Mouse (Mus musculus) embryo, embryonic 10.5 days (tissue): ENCODE measurements around the gene Rce1.

Experiments used
- DNase-seq: peaks from one replicate; pipeline ENCODE4 v3.0.0-alpha.2; 2015; ENCODE audit warnings: low spot score

Gene Rce1

DNA sequence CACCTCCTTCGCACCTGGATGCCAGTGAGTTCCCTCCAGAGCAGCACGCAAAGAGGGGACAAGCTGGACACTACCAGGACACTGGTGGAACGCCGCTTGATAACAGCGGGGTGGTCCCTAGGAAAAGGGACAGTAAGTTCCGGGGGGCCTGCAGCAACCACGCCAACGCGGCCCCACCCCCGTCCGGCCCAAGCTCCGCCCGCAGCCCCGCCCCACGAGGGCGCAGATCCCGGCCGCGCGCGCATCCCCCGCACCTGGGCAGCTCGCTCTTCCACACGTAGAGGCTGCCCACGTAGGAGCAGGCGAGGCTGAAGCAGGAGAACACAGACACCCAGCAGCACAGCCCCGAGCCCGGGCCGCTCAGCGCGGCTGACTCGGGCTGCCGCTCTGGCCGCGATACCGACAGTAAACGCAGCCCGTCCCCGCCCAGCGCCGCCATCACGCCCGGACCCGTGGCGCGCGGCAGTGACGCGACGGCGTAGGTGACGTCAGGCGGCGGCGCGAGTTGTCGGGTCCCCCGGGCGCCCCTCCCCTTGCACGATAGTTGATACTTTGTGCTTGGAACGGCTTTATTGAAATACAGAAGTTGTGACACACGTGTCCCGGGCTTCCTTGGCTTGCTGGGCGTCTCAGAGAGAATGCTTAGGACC, at the start of gene Rce1:
Rce1 (minus strand) TSS at position 463 of the 650 bp plus-strand sequence.
- peak; percentile 93 for DNase-seq

DNA sequence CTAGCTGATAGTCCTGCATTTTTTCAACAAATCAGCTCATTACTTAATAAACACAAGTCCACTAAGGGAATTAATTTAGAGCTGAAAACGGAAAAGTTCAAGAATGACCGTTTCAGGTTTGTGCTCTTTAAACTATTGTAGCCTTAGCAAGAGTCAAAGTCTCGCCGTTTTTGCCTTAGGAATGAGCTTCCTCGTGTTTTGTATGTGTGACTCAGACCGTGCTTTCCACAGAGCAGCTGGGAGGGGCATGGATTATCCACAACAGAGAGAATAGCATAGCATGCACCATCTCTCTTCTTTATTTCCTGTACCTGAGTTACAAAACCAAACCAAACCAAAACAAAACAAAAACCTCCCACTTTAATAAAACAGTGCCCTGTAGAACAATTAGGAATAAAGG, 47.0 kb upstream of the Rce1 start:
- no peak for DNase-seq

DNA sequence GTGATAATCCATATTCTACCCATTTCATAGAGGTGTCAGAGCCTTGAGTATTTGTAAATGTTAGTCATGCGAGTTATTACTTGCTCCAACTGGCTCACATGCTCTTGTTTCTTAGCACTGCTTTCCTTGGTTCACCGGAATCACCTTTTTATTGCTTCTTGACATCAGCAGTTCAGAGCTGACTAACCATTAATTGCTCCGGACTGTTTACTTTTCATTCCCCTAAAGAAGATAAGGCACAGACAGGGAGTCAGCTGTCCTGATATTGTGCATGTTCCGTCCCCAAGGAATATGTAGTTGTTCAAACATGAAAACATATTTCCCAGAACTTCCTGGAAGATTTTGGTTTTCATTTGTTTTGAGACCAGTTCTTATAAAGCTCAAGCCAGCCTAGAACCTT, 45.3 kb upstream of the Rce1 start:
- no peak for DNase-seq

DNA sequence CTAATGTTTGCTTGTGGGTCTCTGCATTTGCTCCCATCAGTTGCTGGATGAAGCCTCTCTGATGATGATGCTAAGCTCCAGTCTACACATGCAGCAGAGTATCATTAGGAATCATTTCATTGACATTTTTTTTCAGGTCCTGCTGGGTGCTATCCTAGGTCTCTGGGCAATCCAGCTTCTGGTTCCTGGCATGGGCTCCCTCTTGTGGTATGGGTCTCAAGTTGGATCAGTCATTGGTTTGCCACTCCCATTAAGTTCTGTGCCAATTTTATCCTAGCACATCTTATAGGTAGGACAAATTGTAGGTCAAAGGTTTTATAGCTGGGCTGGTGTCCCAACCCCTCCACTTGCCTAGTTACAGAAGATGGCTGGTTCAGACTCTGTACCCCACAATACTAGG, 41.4 kb upstream of the Rce1 start:
- DNase-seq, result no peak

DNA sequence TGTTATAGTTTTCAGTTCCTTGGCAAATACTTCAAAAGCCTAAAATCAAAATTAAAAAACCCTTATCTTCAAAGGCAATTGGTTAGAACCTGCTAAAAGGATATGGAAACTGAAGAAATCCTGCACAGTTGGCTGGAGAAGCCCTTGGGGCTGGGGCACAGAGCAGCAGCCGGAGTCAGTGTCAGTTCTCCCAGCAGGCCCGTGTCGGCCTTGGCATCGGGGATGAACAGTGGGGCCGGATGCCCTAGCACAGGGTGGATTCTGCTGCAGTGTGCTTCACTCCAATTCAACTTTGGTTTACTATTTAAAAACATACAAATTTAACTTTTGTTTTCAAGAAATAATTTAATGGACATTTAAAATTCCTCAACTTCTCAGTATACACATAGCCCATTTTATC, 32.7 kb upstream of the Rce1 start:
- no peak for DNase-seq

DNA sequence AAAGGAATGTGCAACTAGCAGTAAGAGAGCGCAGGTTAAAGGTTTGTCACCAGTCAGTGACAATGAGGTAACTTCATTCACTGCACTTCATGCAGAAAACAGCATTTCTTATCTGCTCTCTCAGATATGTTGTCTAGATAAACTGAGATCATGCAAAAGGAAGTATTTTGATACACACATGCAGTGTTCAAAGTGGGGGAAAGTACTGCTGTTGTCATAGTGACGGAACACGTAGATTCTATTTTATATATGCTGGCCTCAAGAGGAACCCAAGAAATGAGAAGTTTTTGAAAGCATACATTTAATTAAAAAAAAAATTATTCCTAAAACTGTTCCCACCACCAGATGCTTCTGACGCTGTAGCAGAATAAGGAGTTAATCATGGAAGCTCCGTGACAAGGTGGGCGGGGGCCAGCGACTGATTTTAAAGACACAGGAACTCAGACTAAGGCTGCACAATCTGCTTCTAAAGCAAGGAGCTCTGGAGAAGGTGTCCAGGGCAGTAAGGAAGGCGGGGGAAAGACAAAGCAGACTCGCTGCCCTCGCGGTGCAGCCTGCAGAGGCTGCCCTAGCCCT, 21.6 kb upstream of the Rce1 start:
- DNase-seq, result no peak

DNA sequence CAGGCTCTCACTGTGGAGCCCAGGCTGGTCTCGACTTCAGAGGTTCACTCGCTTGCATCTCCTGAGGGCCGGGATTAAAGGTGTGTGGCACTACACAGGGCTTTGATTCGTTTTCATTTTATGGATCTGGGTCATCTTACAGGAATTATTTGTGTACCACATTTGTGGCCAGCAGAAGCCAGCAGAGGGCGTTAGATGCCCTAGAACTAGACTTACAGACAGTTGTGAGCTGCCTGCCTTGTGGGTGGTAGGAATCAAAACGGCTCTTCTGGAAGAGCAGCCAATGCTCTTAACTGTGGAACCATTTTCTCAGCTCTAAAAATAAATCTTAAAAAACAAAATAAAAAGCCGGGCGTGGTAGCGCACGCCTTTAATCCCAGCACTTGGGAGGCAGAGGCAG, 18.8 kb upstream of the Rce1 start:
- peak; percentile 76 for DNase-seq

DNA sequence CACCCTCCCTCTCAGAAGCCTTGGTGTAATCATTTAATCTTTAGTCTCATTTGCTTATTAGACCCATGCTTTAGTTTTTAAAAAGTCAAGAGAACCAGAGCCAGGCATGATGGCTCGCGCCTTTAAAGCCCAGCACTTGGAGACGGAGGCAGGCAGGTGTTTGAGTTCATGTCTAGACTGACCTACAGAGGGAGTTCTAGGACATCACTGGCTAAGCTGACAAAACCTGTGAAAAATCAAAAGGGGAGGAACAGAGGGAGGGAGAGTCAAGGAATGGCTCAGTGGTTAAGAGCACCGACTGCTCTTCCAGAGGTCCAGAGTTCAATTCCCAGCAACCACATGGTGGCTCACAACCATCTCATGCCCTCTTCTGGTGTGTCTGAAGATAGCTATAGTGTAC, 10.5 kb upstream of the Rce1 start:
- DNase-seq, result no peak

DNA sequence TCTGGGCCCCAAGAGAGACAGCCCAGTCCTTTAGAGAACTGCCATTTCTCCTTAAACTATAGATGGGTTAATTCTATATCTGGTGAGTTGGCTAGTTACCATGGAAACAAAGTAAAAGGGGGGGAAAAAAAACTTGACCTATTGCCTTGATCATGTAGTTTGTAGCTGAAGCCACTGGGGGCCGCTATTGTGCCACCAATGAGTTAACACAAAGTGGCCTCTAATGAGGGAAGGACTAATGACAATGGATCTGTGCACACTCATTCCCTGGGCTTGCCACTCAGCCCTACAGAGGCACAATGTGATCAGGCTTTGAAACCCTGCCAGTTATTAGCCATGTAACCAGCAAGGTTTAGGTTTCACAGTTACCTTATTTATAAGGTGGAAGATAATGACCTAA, 3.4 kb upstream of the Rce1 start:
- peak; percentile 90 for DNase-seq

DNA sequence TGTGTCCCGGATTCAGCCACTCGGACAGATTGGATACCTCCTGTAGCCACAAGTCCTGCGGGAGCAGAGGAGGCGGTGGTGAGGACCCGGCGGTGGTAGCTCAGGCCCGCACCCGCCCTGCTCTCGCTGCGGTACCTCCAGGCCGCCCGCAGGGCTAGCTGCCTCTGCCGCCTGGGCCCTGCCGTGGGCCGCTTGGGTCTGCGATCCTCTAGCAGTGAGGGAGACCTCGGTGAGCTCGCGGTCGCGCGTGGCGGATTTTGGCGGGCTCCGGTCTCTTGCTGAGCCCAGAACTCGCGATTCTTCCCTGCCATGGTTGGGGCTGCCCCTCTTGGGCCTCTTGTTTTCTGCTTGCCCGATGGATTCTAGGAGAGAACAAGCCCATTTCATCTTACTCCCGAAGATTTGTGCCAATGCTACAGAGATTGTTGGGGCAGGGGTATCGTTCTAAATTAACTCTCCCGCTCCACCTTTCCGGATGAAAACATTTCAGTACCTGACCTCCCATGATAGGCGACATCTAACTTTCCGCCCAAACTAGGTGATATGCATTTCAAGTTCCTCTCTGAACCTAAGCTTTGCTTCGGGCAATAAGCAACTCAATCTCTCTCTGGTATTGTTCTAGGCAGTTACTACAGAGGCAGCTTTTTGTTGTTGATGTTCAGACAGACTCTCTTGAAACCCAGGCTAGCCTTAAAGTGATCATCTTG, 541 bp upstream of the Rce1 start:
- peak; percentile 56 for DNase-seq

DNA sequence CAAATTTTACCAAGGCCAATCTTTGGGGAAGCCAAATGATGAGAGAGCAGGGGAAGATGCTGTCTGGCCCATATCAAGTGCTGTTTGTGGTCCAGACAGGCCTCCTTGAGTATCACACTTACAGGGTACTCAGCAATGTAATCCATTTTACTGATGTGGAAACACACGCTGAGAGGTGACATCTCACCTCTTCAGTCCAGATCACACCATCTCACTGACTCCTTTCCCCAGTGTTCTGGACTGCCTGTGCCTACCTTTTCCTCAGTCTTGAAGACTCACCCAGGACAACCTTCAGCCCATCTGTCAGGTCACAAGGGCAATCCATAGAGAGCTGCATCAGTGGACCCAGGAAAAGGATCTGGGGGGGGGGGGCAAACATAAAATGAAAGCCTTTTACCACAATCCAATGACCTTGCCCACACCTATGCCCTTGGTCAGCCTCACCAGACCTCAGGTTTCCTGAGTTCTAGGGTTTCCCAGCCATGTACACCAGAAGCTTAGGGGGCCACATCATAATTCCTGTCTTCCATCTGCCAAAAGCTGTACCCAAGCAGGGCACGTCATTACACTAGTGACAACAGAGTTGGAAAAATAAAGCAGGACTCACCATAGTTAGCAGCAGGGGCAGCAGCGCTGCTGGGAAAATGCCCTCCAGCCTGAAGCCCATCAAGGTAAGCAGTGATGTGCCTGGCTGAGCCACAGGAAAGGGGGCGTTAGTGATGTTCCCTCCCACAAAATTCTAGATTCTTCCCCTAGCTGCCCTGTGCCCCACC, 849 bp downstream of the Rce1 start:
- no peak for DNase-seq

DNA sequence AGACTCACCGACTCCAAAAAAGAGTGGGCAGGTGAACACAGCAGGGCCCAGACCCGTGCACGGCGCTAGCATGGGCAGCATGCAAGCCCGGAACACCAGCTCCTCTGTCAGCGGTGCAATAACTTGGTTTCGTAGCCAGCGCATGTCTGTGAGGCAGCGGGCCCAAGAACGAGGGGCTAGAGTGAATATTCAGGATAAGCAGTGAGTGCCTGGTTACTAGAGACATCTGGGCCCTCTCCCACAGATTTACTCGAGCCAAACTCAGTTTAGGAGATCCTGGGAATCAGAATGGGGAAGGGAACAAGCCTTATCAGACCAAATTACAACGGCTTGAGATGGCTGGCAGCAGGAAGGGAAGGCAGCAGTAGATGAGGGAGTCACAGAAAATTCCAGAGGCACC, 1.4 kb downstream of the Rce1 start:
- no peak for DNase-seq

DNA sequence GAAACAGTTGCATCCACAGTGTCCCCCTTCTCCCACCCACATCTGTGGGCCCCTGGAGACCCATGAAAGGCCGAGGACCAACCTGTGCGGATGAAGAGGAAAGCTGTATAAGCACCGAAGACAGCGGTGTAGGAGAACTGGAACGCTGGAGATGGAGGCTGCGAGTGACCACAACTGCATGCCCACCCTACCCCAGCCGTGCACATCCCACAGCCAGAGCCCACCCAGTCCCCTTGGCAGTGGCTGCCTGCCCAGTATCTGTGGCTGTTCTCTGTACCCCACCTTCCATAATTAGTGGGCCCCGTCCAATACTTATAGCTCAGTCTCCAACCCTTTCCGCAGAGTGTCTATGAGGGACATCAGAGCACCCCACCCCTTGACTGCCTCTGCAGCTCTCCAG, 2.0 kb downstream of the Rce1 start:
- no peak for DNase-seq

DNA sequence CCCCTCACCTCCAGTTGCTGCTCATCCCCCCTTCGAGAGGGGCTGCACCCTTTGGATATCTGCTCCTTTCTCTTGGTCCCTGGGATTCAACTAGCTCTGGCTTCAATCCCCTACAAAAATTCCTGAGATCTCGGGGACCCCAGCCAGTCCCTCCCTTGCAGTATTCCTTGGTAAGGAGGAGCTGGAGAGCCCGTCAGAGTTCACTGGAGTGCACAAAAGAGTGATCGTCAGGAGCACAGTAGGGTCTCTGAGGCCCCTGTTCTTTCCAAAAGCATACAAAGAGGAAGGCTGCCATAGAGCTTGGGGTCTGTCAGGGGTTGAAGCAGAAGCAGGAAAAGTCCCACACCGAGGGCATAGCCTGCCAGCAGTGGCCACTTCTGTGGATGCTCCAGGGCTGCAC, 2.7 kb downstream of the Rce1 start:
- DNase-seq, result no peak

DNA sequence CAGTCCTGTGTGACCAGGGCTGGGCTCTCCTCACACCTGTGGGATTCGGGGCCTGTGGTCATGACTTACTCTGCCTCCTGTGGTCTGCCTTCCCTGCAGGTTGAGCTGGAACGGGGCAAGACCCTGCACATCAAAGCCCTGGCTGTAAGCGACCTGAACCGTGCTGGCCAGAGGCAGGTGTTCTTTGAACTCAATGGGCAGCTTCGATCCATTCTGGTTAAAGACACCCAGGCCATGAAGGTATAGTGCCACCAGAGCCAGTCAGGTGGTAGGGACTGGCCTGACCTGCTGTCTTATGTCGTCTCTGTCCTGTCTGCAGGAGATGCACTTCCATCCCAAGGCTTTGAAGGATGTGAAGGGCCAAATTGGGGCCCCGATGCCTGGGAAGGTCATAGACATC, 4.7 kb downstream of the Rce1 start:
- no peak for DNase-seq

DNA sequence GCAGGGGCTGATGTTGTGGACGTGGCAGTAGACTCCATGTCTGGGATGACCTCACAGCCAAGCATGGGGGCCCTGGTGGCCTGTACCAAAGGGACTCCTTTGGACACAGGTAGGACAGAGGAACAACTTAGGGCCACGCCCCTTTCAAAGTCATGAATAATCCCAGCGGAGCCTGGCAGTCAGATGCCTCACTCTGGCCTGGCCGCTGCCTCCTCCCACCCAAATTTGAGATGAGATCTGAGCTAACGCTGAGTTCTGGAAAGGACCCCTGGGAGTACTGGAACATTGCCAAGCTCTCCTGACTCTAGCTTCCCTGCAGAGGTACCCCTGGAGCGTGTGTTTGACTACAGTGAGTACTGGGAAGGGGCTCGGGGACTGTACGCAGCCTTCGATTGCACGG, 6.0 kb downstream of the Rce1 start:
- no peak for DNase-seq

DNA sequence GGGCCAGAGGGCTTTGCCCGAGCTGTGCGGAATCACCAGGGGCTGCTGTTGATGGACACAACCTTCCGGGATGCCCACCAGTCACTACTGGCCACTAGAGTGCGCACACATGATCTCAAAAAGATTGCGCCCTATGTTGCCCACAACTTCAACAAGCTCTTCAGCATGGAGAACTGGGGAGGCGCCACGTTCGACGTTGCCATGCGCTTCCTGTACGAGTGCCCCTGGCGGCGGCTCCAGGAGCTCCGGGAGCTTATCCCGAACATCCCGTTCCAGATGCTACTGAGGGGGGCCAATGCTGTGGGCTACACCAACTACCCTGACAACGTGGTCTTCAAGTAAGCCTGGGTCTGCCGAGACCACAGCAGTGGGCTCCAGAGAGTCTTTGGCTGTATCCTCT, 7.3 kb downstream of the Rce1 start:
- DNase-seq, result peak; percentile 60

DNA sequence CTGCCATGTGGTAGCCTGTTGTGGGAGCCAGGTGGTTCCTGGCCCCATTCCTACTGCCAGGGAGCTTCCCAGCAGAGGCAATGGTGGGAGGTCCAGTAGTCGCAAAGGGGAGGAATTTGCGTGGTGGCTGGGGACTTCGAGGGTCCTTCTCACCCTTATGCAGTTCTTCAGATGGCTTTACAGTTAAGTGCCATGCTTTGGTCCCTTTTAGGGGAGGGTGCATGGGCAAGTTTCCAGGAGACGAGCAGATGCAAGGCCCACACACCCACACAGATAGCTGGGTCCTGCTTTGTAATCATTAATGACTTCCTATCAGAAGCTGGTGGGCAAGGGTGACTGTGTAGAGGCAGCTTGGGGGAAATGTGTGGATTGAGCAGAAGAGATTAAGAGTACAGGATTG, 8.9 kb downstream of the Rce1 start:
- no peak for DNase-seq

DNA sequence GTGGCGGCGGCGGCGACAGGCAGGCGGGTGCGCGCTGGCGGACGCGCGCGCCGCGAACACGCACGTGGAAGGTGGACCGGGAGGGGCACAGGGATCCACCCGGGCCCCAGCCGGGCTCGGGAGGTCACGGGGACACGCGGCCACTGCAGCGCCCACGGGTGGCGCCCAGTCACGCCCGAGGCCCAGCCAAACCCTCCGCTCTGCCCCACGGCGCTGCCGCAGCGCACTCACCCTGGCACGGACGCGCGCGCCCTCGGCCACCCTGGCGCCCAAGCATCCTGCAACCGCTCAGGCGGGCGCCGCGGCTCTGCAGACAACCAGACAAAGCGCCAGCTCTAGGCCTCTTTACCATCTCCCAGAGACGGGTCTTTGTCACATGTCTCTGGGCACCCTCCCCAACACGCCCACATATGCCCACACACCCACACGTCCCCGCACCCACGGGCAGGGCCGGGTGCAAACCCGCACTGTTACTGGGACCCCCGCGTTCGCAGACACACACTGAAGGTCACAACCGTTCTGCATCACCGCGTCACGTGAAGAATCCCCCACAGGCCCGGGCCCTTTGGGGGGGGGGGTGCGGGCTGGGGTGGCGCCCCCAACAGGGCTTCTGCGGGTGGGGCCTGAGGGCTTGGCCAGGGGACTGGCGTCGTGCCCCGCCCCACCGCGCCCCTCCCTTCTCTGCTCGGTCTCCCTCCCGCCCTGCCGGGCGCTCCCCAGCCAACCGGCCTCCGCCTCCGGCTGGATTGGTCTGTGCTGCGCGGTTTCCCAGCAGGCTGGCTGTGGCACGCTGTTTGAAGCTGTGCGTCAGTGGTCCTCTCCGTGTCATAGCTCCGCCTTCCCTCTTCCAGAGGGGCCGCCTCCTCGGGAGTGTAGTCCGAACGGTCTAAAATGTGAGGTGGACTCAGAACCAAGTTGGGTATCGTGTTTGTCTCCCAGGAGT, 10.0 kb downstream of the Rce1 start, which contains the start of gene Lrfn4:
Lrfn4 (minus strand) TSS at position 517 of the 943 bp plus-strand sequence.
- DNase-seq, result peak; percentile 95

DNA sequence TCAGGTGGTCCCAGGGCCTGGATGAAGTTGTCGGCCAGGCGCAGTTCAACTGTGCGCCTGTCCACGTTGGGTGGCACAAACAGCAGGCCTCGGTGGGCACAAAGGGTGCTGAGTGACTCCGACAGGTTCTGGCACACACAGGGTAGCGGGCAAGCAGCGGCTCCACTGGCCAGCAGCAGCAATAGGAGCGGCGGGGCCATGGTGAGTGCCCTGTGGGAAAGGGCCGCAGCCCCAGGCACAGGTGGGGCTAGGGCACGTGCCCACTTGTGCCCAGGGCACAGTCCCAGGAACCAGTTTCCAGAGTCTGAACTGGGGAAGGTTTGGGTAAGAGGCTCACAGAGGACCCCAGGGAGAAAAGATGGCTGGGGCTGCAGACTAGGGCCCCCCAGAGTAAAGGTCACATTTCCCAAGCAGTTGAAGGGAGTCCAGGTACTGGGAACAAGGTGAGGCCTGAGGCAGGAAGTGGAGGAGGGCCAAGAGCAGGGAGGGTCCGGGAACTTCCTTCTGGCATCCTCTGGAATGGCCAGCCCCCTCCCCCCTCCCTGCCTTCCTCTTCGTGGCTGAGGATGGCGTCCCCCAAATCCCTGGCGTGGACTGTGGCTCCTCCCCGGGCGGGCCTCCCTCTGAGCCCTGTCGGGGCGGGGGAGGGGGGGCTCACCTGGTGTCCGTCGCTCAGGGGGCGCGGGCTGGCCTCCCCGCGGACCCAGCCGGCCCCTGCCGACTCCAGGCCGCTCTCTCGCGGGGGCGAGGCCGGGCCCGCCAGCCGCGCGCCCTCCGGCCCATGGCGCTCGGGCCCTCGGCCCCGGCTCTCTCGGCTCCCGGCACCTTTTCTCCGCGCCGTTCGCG, 10.9 kb downstream of the Rce1 start:
- peak; percentile 69 for DNase-seq
